Mouse (Mus musculus): ENCODE results near the gene Mob1a.
"Not testable (repeated sequence)": the region's sequence is repeated elsewhere in the genome, so short reads cannot be mapped to it uniquely, and the experiment has no call there.

The Mob1a gene

GRCm38 (mm10) chr6:83342957-83343356, 17.1 kb downstream of the Mob1a start:
- no peak for DNase-seq (ENCODE audit: low spot score in 2 of 2)

- not testable (repeated sequence) for DNase-seq (ENCODE audit: low spot score in 2 of 2)
Observed at GRCm38 (mm10) chr6:83345285-83345684, 19.5 kb downstream of the Mob1a start.

DNA sequence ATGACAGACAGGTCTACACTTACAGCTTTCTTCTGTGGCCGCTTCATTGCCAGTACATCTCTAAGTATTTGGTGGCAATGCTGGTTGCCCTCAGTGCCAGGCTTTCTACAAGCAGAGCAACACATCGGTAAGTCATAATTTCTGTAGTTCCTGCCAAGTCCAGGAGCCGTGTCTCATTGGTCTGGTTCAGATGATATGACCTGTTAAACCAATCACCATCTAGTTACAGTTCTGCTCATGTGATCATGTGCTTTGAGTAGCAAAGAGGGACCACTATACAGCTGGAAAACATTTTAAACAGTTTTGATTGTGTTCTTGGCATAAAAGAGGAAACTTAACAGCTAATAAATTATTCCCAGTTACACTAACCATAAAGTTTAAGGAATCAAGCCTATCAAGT, 22.1 kb downstream of the Mob1a start:
- no peak for DNase-seq (ENCODE audit: low spot score in 2 of 2)

DNA sequence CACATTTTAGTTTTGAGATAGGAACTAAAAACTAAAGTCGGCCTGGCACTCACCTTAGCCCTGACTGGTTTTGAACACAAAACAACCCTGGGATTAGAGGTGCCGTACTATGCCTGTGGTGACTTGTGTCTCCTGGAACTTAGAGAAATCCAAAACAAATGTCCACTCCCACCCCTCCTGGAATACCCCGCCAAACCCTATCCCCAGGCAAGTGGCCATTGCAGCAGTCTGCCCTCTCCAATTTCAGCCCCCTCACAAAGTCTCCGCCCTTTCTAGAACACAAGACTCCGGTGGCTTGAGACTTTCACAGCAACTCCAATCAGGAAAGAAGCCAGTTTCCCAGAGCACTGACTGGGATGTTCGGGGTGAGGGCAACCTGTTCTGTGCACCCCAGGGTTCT, 23.1 kb downstream of the Mob1a start, which contains the start of gene Bola3:
Gene Bola3 (plus strand): TSS at position 275 of the 400 bp plus-strand sequence.
- no peak for DNase-seq (ENCODE audit: low spot score in 2 of 2)

DNA sequence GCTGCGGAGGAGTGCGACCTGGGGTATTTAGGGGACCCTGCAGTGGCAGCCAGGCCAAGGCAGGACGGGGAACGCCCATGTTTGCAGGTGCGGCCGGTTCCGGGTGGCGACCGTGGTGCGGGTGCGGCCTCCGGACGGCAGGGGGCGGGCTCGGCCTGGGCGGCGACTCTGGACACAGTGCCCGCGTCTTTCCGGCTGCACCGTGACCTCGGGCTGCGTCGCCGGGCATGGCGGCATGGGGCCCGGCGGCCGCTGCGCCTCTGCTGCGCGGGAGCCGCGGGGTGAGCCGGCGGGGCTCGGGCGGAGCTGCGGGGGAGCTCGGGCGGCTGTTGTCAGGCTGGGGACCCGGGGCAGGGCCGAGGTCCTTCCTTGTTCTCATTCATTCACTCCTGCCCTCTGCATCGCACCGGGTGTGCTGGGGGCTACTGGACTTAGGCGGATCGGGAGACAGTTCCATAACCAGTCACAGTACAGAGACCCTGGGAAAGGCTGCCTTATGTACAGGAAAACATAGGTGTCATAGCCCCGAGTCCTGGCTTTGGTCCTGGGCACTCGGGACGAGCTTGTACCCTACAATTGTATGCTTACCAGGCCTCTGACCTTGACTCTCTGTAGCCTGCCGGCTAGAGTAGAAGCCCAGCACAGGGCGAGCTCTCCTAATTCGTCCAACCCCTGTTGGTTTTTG, 23.6 kb downstream of the Mob1a start:
- DNase-seq (ENCODE audit: low spot score in 2 of 2) = peak; percentile 91

DNA sequence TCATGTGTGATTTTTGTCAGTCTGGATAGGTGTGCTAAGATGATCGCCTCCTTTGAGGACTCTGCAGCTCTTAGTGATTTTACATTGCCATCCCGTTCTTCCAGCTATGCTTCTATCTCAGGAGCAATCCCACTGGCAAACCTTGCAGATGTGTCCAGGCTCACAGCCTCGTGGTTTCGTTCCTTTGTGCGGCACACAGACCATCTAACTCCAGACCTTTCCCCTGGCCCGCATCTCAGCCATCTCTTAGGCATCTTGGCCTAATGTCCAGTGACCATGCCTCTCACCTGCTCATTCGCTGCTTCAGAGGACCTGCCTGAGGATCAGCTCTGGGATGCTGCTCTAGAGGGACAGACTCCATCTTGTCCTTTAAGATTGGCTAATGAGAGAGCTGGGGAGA, 24.4 kb downstream of the Mob1a start:
- no peak for DNase-seq (ENCODE audit: low spot score in 2 of 2)

- no peak for DNase-seq (ENCODE audit: low spot score in 2 of 2)
Observed at GRCm38 (mm10) chr6:83350851-83351405, 25.1 kb downstream of the Mob1a start.

DNA sequence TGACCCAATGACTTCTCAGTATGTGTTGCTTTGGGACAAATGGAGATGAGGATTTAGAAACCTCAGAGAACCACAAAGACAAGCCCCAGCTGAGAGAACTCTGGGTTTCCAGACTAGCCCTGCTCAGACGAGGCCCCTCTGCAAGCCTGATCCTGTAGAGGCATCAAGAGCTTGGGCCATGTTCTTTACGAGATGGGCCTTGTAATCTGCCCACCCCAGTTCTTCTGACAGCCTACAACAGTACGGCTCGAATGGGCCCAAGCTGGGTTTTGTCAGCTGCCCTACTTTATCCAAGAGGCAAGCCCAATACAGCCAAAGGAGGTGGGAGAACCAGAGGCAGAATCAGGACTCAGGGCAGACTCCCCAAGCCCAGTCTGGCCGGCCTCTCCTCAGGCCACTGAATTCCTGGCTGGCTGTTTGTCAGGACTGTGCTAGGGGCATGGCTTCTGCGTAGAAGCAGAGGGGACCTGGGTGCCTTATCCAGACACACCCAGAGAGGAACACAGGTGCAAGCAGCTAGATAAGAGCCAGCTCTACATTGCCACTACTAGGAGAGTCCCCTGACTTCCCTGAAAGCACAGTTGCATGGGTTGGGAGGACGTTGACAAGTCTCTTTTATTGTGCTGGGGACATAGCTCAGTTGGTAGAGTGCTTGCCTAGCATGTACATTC, 25.8 kb downstream of the Mob1a start:
- peak; percentile 67 to 79 for DNase-seq (ENCODE audit: low spot score in 2 of 2)

DNA sequence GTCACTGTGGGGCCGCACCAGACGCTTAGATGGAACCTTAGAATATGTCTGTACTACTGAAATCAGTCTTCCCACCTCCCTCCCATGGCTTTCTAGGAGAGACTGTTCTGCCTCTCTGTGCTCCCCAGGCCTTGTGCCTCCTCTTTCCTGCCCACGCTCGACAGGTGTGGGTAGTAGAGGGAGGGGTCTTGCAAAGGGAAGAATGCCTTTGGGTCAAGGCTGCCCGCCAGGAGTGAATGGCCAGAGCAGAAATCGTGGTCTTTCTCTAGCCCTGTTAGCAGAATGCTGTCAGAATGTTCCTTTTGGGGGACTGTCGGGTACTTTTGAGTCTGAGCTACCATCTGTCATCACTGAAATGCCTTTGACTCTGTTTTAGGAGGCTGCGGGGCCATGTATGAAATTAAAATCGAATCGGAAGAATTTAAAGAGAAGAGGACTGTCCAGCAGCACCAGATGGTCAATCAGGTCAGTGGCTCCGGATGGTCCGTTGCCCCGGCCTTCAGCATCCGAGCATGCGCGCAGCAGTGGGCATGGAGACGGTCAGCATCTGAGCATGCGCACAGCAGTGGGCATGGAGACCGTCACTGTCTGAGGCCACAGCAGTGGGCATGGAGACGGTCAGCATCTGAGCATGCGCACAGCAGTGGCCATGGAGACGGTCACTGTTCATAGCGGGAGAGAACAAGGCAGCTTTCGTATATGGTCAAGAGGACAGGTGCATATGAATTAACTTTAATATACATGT, 27.0 kb downstream of the Mob1a start:
- DNase-seq (ENCODE audit: low spot score in 2 of 2) = no peak

DNA sequence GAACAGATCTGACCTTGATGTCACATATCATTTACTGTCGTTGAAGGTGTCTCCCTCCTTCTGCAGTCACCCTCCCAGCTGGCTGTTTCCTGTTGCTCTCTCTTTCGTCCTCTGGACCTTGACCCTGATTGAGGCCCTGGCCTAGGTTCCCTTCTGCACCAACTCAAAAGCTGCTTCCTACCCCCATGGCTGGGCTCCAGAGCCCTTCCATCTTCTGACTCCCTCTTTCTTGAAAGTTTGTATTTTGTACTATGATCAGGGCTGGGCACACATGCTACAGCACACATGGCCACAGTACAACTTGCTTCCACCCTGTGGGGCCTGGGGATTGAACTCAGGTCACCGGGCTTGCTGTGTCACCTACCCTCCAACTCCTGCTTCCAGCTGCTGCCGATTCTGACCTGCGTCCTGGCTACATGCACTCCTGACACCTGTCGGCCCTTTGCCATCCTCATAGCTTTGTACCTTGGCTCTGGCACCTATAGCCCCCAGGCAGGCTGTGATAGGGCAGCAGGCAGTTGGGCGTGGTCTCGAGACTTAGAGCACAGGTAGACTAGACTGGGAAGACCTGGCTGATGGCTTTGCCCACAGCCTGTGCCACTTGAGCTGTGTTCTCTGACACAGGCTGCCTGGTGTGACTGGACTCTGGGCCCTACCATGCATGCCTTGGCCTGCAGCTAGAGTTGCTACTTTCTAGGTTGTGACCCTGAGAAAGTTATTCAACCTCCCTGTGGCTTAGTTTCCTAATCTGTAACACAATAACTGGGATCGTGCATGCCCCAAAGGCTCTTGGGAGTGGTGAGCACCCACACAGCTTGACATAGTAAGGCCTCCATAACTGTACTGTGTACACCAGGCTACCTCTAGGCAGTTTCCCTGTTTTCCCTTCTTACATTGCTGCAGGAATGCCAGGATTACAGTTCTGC, 29.3 kb downstream of the Mob1a start:
- DNase-seq (ENCODE audit: low spot score in 2 of 2) = no peak

- DNase-seq (ENCODE audit: low spot score in 2 of 2) = peak; percentile 66 to 78
Observed at GRCm38 (mm10) chr6:83356569-83357138, 30.8 kb downstream of the Mob1a start.

- no peak for DNase-seq (ENCODE audit: low spot score in 2 of 2)
Observed at GRCm38 (mm10) chr6:83357436-83357835, 31.6 kb downstream of the Mob1a start.

- no peak for DNase-seq (ENCODE audit: low spot score in 2 of 2)
Observed at GRCm38 (mm10) chr6:83361523-83362248, 35.9 kb downstream of the Mob1a start.

DNA sequence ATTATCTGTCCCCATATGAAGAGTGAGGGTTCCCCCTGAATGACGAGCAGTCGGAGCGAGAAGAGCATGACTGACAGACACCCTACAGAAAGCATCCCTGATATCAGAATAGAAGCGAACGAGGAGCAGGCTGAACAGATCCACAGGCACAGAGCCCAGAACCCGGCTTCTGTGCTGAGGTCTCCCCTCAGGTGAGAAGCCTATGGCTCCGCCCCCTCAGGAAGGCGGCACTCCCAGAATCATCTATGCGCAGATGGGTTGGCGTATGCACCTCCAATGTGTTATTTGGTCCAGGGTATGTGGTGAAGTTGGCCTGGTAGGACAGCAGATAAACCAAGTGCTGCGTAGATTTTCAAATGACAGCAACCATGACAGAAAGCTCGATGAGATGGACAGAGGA, 37.3 kb downstream of the Mob1a start:
- DNase-seq (ENCODE audit: low spot score in 2 of 2) = no peak

GRCm38 (mm10) chr6:83370316-83370965, 44.6 kb downstream of the Mob1a start:
- DNase-seq (ENCODE audit: low spot score in 2 of 2) = no peak

GRCm38 (mm10) chr6:83371350-83371749, 45.5 kb downstream of the Mob1a start:
- DNase-seq (ENCODE audit: low spot score in 2 of 2) = no peak

DNA sequence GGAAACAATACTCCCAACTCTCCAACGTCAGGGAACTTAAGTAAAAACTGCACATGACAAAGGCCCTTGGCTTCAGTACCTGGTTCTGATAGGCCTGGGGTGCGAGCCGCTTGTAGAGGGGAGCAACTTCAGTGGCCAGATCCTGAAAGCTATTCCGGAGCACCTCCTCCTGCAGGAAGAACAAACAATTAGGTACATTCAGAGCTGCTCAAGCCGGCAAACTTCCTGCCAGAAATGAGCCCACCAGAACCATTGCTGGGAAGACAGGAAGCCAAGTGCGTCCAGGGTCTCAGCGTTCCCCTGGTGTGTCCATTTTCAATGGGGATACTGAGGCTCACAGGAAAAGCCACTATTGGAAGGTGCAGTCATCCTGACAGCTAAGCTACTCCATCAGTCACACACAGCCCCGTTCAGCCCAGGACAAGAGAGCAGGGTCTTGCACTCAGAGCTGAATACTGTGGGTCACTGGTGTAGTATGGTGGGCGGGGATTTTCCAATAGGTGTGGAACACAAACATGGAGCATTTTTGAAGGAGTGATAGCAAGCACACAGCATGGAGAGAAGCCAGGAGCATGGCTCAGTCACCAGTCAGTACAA, 48.0 kb downstream of the Mob1a start:
- DNase-seq (ENCODE audit: low spot score in 2 of 2) = no peak

GRCm38 (mm10) chr6:83381510-83382491, 56.0 kb downstream of the Mob1a start:
- DNase-seq (ENCODE audit: low spot score in 2 of 2) = peak; percentile 74 to 82
